Mouse (Mus musculus) Patski (cell line): ENCODE measurements around the gene Rbmx. TPM values are rescaled to one million over a fixed set of nuclear protein-coding genes. Genes with fewer than 3 reads are reported as not detected.
A peak's percentile ranks its signal among the peaks of the same experiment; 100 is the strongest.

Source experiments
- ATAC-seq: fragments of 100-300 bp; one replicate; pipeline ENCODE4 v1.8.0; 2021
- CTCF ChIA-PET: fragments of 350-600 bp; sonication (Branson Sonifier 250); formaldehyde crosslinking; loops from one replicate; lab custom pipeline; 2022; ENCODE audit warnings: inconsistent platforms; lab: Charles Lee
- POLR2A ChIA-PET: fragments of 350-600 bp; sonication (Branson Sonifier 250); formaldehyde crosslinking; loops from one replicate; lab custom pipeline; 2022; ENCODE audit warnings: antibody characterized with exemption, inconsistent platforms; lab: Charles Lee
- DNase-seq: peaks from one replicate; pipeline ENCODE4 v3.0.0-alpha.2; 2011; ENCODE audit warnings: low read depth, low spot score
- H3K27me3 ChIP-seq: fragments of 371-371 bp; one replicate; pipeline ENCODE4 v1.5.1; 2021
- CTCF ChIP-seq: fragments of 100-300 bp; IDR thresholded peaks from one replicate; pipeline ENCODE4 v1.5.1; 2021
- in situ Hi-C: fragments of 300-500 bp; cut with MboI; formaldehyde crosslinking; loops from 3 replicates; pipeline ENCODE4 v1.11.1; 2018; ENCODE audit warnings: low pct_unique_long_range_greater_than_20kb, mixed read lengths
- polyA plus RNA-seq: library from polyadenylated mRNA; unstranded; gene quantifications from one replicate; pipeline ENCODE4 v1.2.3, GENCODE M21; 2021

Gene Rbmx
- 31.9 TPM for polyA plus RNA-seq

DNA sequence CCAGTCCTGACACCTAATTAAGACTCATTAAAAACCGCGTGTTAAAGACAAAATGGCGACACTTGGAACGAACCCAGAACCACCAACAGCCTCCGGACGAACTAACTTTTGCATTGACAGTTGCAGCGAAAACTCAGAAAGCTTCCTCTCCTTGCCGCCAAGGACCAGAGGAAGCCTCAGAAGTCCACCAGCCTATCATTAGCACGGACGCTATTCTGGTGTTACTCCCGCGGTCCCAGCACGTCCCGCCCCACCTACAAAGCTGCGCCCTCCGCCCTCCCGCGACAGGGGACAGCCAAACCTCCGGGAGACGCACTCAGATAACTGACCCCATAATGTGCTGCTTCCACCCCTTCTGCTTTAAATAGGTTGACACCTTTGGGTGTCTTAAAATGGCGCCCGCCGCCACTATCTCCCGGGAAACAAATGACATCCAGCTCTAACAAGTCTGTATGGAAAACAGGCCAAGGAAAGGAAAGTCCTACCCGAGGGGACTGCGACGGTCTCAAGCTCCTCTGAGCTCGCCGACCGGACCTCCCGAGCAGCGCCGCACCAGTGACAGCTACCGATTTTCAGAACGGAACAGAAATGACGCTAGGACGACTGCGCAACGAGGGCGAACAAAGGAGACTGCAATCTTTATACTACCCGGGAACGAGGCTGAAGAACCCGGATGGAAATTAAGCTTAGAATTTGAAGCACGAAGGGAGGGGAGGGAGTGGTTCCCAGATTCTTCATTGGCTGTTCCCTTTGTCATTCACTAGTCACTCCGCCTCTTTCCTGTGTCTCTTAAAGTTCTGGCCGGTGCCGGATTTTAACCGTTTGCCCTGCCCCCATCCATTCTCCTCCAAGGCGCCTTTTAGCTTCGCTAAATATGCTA lies at the start of gene Rbmx:
Gene Rbmx (minus strand): TSS at position 670 of the 880 bp plus-strand sequence.
- no peak for TF ChIP-seq CTCF
- ChIA-PET POLR2A (interaction anchor here (0.6 kb wide), 2 partner anchors 39 to 95 kb away, joined by 3 to 4 read pairs; no protein-coding TSS in a partner anchor), CTCF (interaction anchor here (1.2 to 2.3 kb wide), 2 partner anchors 9 to 10 kb away, joined by 3 to 7 read pairs; no protein-coding TSS in a partner anchor)
- peak; percentile 73 for DNase-seq
- in situ Hi-C loops: no loop called here
- peaks cover 12% of the 10 kb centered on the region for H3K27me3 ChIP-seq
- peak; percentile 88 for ATAC-seq

GRCm38 (mm10) chrX:57433897-57434296 lies 41.1 kb upstream of the Rbmx start:
- POLR2A ChIA-PET: no interaction called here
- no peak for TF ChIP-seq CTCF
- ATAC-seq (no peak), DNase-seq (no peak)
- in situ Hi-C loops: loop anchor here (5.0 to 10.0 kb wide), 2 partner anchors 243 to 1051 kb away; no protein-coding TSS in a partner anchor
- H3K27me3 ChIP-seq: peaks cover 47% of the 10 kb centered on the region
- CTCF ChIA-PET: no interaction called here

GRCm38 (mm10) chrX:57431610-57432009 lies 38.8 kb upstream of the Rbmx start:
- TF ChIP-seq CTCF: peak; percentile 42
- ChIA-PET CTCF (interaction anchor here (1.4 kb wide), 1 partner anchor 16 kb away, joined by 3 read pairs; no protein-coding TSS in a partner anchor), POLR2A (no interaction called here)
- in situ Hi-C loops: loop anchor here (5.0 to 10.0 kb wide), 2 partner anchors 246 to 1053 kb away; no protein-coding TSS in a partner anchor
- peaks cover 42% of the 10 kb centered on the region for H3K27me3 ChIP-seq
- DNase-seq (no peak), ATAC-seq (no peak)

DNA sequence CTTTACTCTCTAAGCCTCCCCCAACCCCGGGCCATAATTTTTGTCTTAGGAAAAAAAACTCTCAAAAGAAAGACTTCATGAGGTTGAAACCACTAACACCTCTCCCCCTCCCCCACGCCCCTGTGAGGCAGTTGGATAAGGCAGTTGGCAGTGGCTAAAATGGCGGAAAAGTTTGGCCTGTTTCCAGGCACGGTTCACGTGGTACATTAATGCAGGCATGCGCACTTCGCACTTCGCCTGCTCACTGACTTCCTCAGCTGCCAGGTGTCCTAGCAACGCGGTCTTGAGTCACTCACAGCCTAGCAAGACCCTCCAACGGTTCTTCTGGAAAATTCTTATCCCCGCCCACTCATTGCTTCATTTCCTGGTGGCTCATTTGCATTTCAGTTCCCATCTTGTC lies 15.9 kb upstream of the Rbmx start, which contains the start of gene Gm364:
Gene Gm364 (plus strand): TSS at position 386 of the 400 bp plus-strand sequence.
- no peak for ATAC-seq
- CTCF ChIA-PET: no interaction called here
- in situ Hi-C loops: no loop called here
- POLR2A ChIA-PET: no interaction called here
- peaks cover 28% of the 10 kb centered on the region for H3K27me3 ChIP-seq
- DNase-seq: no peak
- no peak for TF ChIP-seq CTCF

DNA sequence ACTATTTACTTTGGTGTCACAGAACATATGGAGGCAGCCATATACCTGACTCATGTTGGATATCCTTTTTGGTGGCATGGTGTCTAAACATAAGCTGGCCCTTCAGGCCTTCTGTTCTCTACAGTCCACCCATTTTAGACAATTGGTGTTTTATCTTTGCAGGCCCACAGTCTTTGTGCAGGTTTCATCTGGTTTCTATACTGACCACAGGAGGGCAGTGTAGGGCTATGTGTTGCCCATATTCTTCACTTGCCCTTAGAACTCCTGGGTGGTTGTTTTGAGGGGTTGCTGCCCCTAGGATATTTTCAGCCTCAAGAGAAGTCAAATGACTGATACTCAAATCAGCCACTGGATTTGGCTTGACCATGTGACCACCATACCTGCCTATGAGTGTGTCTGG lies 10.8 kb upstream of the Rbmx start:
- peak; percentile 49 for TF ChIP-seq CTCF
- ChIA-PET POLR2A (no interaction called here), CTCF (interaction anchor here (1.3 kb wide), 1 partner anchor 11 kb away, joined by 3 read pairs; no protein-coding TSS in a partner anchor)
- ATAC-seq (no peak), DNase-seq (no peak)
- H3K27me3 ChIP-seq: peaks cover 10% of the 10 kb centered on the region
- in situ Hi-C loops: no loop called here

GRCm38 (mm10) chrX:57401388-57401787 lies 8.6 kb upstream of the Rbmx start:
- no peak for TF ChIP-seq CTCF
- ATAC-seq (no peak), DNase-seq (no peak)
- in situ Hi-C loops: no loop called here
- POLR2A ChIA-PET: interaction anchor here (1.0 kb wide), 1 partner anchor 32 kb away, joined by 3 read pairs; no protein-coding TSS in a partner anchor
- H3K27me3 ChIP-seq: peaks cover 3% of the 10 kb centered on the region
- CTCF ChIA-PET: interaction anchor here (0.8 kb wide), 1 partner anchor 10 kb away, joined by 3 read pairs; no protein-coding TSS in a partner anchor

- ATAC-seq: no peak
- CTCF ChIA-PET: no interaction called here
Observed at GRCm38 (mm10) chrX:57393412-57393811, 576 bp upstream of the Rbmx start.

GRCm38 (mm10) chrX:57380915-57381314 lies 11.9 kb downstream of the Rbmx start:
- POLR2A ChIA-PET: no interaction called here
- ATAC-seq (no peak), DNase-seq (no peak)
- in situ Hi-C loops: no loop called here
- H3K27me3 ChIP-seq: peaks cover 12% of the 10 kb centered on the region
- no peak for TF ChIP-seq CTCF
- CTCF ChIA-PET: no interaction called here

More at GRCm38 (mm10) chrX:57393412-57393811, 576 bp upstream of the Rbmx start:
- DNase-seq: no peak
- POLR2A ChIA-PET: interaction anchor here (0.6 kb wide), 1 partner anchor 96 kb away, joined by 4 read pairs; no protein-coding TSS in a partner anchor
- no peak for TF ChIP-seq CTCF
- in situ Hi-C loops: no loop called here
- H3K27me3 ChIP-seq: peaks cover 12% of the 10 kb centered on the region

DNA sequence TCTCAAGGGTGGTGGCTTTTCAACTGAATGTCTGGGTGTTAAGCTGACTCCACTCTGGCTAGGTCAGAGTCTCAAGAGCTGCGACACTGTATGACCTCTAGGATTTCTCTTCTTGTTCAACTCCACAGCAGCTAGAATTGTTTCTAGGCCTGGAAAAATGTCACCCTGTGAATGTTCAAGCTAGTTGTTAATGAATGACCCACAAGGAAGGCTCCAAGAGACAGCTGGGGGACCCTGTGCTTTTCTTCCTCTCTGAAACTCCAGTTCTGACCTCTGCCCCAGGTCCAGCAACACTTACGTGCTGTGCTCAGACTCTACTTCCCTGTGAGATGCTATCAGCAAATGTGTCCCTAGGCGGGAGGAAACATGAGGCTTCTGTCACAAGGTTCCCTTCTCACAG lies 14.3 kb downstream of the Rbmx start:
- no peak for TF ChIP-seq CTCF
- CTCF ChIA-PET: no interaction called here
- DNase-seq: no peak
- POLR2A ChIA-PET: no interaction called here
- in situ Hi-C loops: no loop called here
- no peak for ATAC-seq
- peaks cover 6% of the 10 kb centered on the region for H3K27me3 ChIP-seq

DNA sequence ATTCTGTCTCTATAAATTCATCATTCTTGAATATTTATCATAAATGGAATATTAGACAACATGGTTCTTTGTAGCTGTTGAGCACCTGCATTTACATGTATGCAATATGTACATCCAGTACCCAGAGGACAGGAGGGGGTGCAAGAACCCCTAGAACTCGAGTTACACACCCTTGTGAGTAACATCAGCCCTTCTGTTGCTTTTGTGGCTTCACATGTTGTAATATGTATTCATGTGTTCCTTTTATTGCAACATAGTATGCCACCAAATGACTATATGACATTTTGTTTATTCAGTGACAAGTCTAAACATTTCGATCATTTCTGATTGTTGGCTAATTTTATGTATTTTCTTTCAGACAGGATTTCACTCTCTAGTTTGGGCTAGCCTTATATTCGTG lies 15.7 kb downstream of the Rbmx start:
- peaks cover 2% of the 10 kb centered on the region for H3K27me3 ChIP-seq
- ATAC-seq (no peak), DNase-seq (no peak)
- TF ChIP-seq CTCF: no peak
- CTCF ChIA-PET: no interaction called here
- POLR2A ChIA-PET: no interaction called here
- in situ Hi-C loops: no loop called here

DNA sequence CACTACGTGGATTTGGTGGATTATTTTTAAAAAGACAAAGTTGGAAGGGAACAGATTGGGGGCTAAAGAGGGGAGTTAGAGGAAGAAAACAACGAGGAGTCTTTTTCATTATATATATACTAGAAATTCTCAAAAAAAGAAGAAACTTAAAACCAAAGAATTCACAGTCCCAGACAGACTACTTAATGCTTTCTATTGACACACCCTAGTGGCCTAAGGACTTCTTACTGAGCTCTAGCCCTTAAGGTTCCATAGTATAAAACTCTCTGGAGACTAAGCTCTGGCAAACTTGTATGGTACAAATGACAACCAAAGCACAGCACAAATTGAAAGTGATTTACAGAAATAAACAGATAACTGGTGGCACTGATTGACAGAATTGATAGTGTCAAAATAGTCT lies 18.8 kb downstream of the Rbmx start:
- DNase-seq: no peak
- no peak for ATAC-seq
- H3K27me3 ChIP-seq: peaks cover 2% of the 10 kb centered on the region
- no peak for TF ChIP-seq CTCF
- in situ Hi-C loops: no loop called here
- POLR2A ChIA-PET: no interaction called here
- CTCF ChIA-PET: no interaction called here
